Mouse (Mus musculus) MEL (cell line): ENCODE results near the gene Sh3d19.

ENCODE experiments used
- CTCF ChIP-seq, 3 experiments: IDR thresholded peaks in 2 of 3; conservative IDR thresholded peaks in 1 of 3; 2 replicates each; pipeline ENCODE4 v1.5.1; 2011 to 2012; ENCODE audit warnings: low read length in 3 of 3, low read depth in 2 of 3, mild to moderate bottlenecking in 2 of 3, improper control_type of control experiment in 1 of 3, inconsistent platforms in 1 of 3, mixed read lengths in 1 of 3, moderate library complexity in 1 of 3; ENCODE audit not compliant: control insufficient read depth in 1 of 3, insufficient read depth in 1 of 3, poor library complexity in 1 of 3, severe bottlenecking in 1 of 3
- E2F4 ChIP-seq: IDR thresholded peaks from 2 replicates; pipeline ENCODE4 v1.6.1; 2011; ENCODE audit warnings: low read depth, low read length, improper control_type of control experiment, borderline replicate concordance
- EP300 ChIP-seq, 2 experiments: IDR thresholded peaks; 2 replicates each; pipeline ENCODE4 v1.6.1; 2011; ENCODE audit warnings: improper control_type of control experiment in 2 of 2, low read length in 2 of 2, low read depth in 1 of 2, mild to moderate bottlenecking in 1 of 2
- GABPA ChIP-seq: IDR thresholded peaks from 2 replicates; pipeline ENCODE4 v1.6.1; 2012; ENCODE audit warnings: low read depth, mild to moderate bottlenecking, inconsistent platforms, low read length, improper control_type of control experiment, moderate library complexity
- NRF1 ChIP-seq: IDR thresholded peaks from 2 replicates; pipeline ENCODE4 v1.6.1; 2014; ENCODE audit warnings: low read depth, mild to moderate bottlenecking, inconsistent platforms, low read length, improper control_type of control experiment, moderate library complexity; ENCODE audit not compliant: poor library complexity, insufficient read depth, severe bottlenecking
- POLR2A ChIP-seq, 2 experiments: IDR thresholded peaks; 2 replicates each; pipeline ENCODE4 v1.6.1; 2011 to 2012; ENCODE audit warnings: low read length in 2 of 2, mild to moderate bottlenecking in 2 of 2, control low read depth in 1 of 2, improper control_type of control experiment in 1 of 2, low read depth in 1 of 2, moderate library complexity in 1 of 2; ENCODE audit not compliant: control insufficient read depth in 1 of 2, insufficient read depth in 1 of 2, poor library complexity in 1 of 2
- USF1 ChIP-seq: IDR thresholded peaks from 2 replicates; pipeline ENCODE4 v1.6.1; 2014; ENCODE audit warnings: low read depth, mild to moderate bottlenecking, inconsistent platforms, low read length, improper control_type of control experiment, moderate library complexity

DNA sequence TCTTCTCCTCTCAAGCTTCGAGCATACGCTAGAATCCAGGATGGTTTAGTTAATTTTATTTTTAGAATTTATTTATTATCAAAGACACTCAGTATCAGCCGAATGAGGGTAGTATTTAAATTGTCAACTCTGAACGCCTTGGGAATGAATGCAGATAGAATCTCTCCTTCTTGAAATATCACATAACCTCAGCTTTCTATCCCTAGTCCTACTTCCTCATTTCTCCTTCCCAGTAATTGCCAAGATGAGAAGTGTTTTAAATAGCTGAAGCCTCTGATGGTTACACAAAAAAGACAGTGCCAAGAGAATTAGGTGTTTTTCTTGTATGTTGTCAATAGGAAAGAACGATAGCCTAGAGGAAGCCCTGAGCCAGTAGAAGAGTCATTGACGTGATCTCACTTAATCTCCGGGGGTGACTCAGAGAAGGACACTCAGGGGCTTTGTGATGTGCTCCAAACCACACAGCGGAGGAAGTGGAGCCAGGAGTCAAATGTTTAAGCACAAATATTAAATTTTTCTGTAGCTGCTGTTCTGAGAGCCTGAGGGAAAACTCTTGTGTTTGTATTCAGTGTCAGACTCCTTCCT lies 198.0 kb downstream of the Sh3d19 start:
- TF ChIP-seq NRF1 (no peak), GABPA (no peak), CTCF (IDR thresholded peaks at IDR 0.05 in 2 of 3, conservative IDR thresholded peaks at IDR 0.05 in 1 of 3; ENCODE audit: control insufficient read depth in 1 of 3, insufficient read depth in 1 of 3, low read depth in 2 of 3, low read length in 3 of 3, poor library complexity in 1 of 3, severe bottlenecking in 1 of 3) (no peak), POLR2A (IDR thresholded peaks at IDR 0.05; ENCODE audit: control insufficient read depth in 1 of 2, insufficient read depth in 1 of 2, low read depth in 1 of 2, low read length in 2 of 2, poor library complexity in 1 of 2) (no peak), E2F4 (no peak), EP300 (IDR thresholded peaks at IDR 0.05; ENCODE audit: low read depth in 1 of 2, low read length in 2 of 2) (peak in 1 of 2 experiments; percentile 62; a peak in 3 of 4 replicates), USF1 (no peak)
